Mouse (Mus musculus) kidney, embryonic 16.5 days (tissue): ENCODE measurements at regions not wholly inside any gene's neighbourhood (a gene's known extent, or its start where the extent isn't known, plus 50 kb on each side); places are given as distances from the start of the nearest gene placed in this dataset. TPM values are rescaled to one million over a fixed set of nuclear protein-coding genes. Genes with fewer than 3 reads are reported as not detected.
"Not testable (repeated sequence)": the region's sequence is repeated elsewhere in the genome, so short reads cannot be mapped to it uniquely, and the experiment has no call there.

ENCODE experiments used
- ATAC-seq: fragments of 200-750 bp; cut with Nextera tagmentation; 2 replicates; pipeline ENCODE4 v1.8.0; 2017; ENCODE audit warnings: moderate TSS enrichment; ENCODE audit not compliant: low FRiP score, low TSS enrichment
- H3K27ac ChIP-seq: fragments of 300-500 bp; sonication (generic); 2 replicates; pipeline ENCODE4 v1.5.1; 2014; ENCODE audit warnings: low read length
- H3K27me3 ChIP-seq: fragments of 300-500 bp; sonication (generic); 2 replicates; pipeline ENCODE4 v1.6.1; 2014; ENCODE audit warnings: low read length, control low read depth, mixed read lengths; ENCODE audit not compliant: insufficient read depth
- H3K36me3 ChIP-seq: fragments of 300-500 bp; sonication (generic); 2 replicates; pipeline ENCODE4 v1.6.1; 2014; ENCODE audit warnings: low read length, control low read depth, mixed read lengths; ENCODE audit not compliant: insufficient read depth
- H3K4me1 ChIP-seq: fragments of 300-500 bp; sonication (generic); 2 replicates; pipeline ENCODE4 v1.6.1; 2014; ENCODE audit warnings: low read length, control low read depth, mixed read lengths; ENCODE audit not compliant: insufficient read depth
- H3K4me2 ChIP-seq: fragments of 300-500 bp; sonication (generic); replicated peaks from 2 replicates; pipeline ENCODE4 v1.6.1; 2014; ENCODE audit warnings: low read depth, low read length
- H3K4me3 ChIP-seq: fragments of 300-500 bp; sonication (generic); 2 replicates; pipeline ENCODE4 v1.5.1; 2014; ENCODE audit warnings: mild to moderate bottlenecking, low read length
- H3K9ac ChIP-seq: fragments of 300-500 bp; sonication (generic); replicated peaks from 2 replicates; pipeline ENCODE4 v1.6.1; 2014; ENCODE audit warnings: low read length
- H3K9me3 ChIP-seq: fragments of 300-500 bp; sonication (generic); 2 replicates; pipeline ENCODE4 v1.6.1; 2016; ENCODE audit warnings: low read length, control low read depth
- WGBS: fragments of 180-500 bp; shearing (Covaris S2); extraction: QIAGEN DNeasy Blood & Tissue Kit; methylation state at CpG from one replicate; pipeline ENCODE4 v1.1.7; 2014; 5-methylcytosine and 5-hydroxymethylcytosine counted together
- microRNA-seq: library from miRNA; unstranded; fragments of <30 nt; microRNA quantifications from one replicate; pipeline ENCODE4, GENCODE M21; 2016

GRCm38 (mm10) chr19:17927121-17927520, 89.7 kb upstream of the Pcsk5 start:
- 93% methylated on average over 8 of the region's 8 CpGs for WGBS
- not testable (repeated sequence) for H3K27ac ChIP-seq, H3K27me3 ChIP-seq, H3K4me2 ChIP-seq, H3K4me1 ChIP-seq, H3K9me3 ChIP-seq, H3K4me3 ChIP-seq, H3K36me3 ChIP-seq, H3K9ac ChIP-seq, ATAC-seq

GRCm38 (mm10) chr19:17907579-17907978, 70.1 kb upstream of the Pcsk5 start:
- H3K27ac ChIP-seq = no peak overlapping the region
- H3K27me3 ChIP-seq = no peaks in the 10 kb centered on the region
- H3K4me3 ChIP-seq = no peak overlapping the region
- 0 out of 2 replicates have a peak, but pooled peaks cover 8% of the 10 kb centered on the region for H3K9me3 ChIP-seq
- no peaks in the 10 kb centered on the region for H3K36me3 ChIP-seq
- H3K9ac ChIP-seq = no peak overlapping the region
- H3K4me1 ChIP-seq = no peaks in the 10 kb centered on the region
- 85% methylated on average over 1 of the region's 1 CpGs for WGBS
- ATAC-seq = no peak
- H3K4me2 ChIP-seq = no peak overlapping the region

- H3K27ac ChIP-seq = no peak overlapping the region
- WGBS = 78% methylated on average over 3 of the region's 3 CpGs
- ATAC-seq = no peak
- H3K27me3 ChIP-seq = no peaks in the 10 kb centered on the region
- H3K36me3 ChIP-seq = no peaks in the 10 kb centered on the region
- no peak overlapping the region for H3K9ac ChIP-seq
- no peaks in the 10 kb centered on the region for H3K4me1 ChIP-seq
- H3K4me2 ChIP-seq = no peak overlapping the region
- H3K4me3 ChIP-seq = no peak overlapping the region
- H3K9me3 ChIP-seq = no peaks in the 10 kb centered on the region
These were observed 66.7 kb upstream of the Pcsk5 start for GRCm38 (mm10) chr19:17904120-17904519.

- H3K36me3 ChIP-seq = no peaks in the 10 kb centered on the region
- H3K4me3 ChIP-seq = no peak overlapping the region
- no peaks in the 10 kb centered on the region for H3K4me1 ChIP-seq
- H3K9me3 ChIP-seq = no peaks in the 10 kb centered on the region
- no peak overlapping the region for H3K9ac ChIP-seq
- no peak overlapping the region for H3K27ac ChIP-seq
- H3K27me3 ChIP-seq = no peaks in the 10 kb centered on the region
- no peak overlapping the region for H3K4me2 ChIP-seq
- ATAC-seq = 0 out of 2 replicates have a peak, but pooled peaks have one; percentile 27
These were observed 55.2 kb upstream of the Pcsk5 start for GRCm38 (mm10) chr19:17892615-17893014.

Small RNA genes lying in the stretch of these regions (microRNA-seq; reads per million reads assigned to microRNA genes)
- not detected for gene Gm23061
